Mouse (Mus musculus): ENCODE data around the gene Gna14.
A peak's percentile ranks its signal among the peaks of the same experiment; 100 is the strongest.

Gna14 gene

DNA sequence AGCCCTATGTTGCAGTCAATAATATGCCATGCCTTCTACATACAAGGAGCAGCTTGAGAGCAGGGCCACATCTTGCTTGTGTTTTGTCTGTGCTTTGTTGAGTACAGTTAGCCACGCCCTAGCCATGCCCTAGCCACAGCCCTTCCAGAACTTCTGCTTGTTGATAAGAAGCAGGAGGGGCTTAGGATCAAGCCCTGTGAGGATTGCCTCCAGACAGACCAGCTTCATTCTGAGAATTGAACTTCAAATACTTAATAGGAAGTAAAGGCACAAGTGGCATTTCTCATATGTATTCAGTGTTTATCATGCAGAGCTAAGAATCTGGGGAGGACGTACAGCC lies 75.5 kb downstream of the Gna14 start:
- no peak for DNase-seq (ENCODE audit: low read depth, low spot score)

DNA sequence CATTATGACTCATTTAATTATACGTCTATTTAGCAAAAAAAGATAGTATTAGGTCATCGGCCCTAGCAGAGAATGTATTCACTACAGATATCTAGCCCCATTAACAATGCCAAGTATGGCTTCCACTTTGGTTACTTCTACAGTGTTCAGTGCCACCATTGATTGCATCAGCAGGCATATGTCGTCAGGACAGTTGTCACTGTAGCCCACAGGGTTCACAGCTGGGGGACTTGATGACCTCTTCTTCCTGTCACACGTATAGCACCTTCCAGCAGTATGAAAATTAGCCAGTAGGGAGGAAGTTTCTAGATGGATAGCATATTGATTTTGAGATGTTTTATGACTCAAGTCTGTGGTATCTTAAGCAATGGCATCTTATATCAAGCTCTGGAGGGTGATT lies 78.6 kb downstream of the Gna14 start:
- DNase-seq (ENCODE audit: low read depth, low spot score) = no peak

DNA sequence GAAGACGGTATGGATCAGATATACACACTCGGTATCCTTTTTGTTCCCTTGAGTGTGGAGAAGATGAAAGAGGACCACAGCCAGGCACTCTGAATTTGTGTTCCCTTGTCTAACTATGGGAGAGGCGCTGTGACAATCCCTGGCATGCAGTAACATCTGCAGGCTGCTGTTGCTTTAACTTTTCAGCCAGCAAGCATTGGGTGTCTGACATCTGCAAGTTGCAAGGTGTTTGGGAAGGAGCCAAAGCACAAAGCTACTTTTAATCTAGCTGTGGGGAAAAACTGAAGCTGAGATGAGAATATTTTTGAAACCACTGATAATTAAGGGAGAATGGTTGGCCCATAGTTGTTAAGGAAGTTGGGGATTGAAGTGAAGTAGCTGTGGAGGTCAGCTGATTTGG lies 83.0 kb downstream of the Gna14 start:
- DNase-seq (ENCODE audit: low read depth, low spot score) = no peak

DNA sequence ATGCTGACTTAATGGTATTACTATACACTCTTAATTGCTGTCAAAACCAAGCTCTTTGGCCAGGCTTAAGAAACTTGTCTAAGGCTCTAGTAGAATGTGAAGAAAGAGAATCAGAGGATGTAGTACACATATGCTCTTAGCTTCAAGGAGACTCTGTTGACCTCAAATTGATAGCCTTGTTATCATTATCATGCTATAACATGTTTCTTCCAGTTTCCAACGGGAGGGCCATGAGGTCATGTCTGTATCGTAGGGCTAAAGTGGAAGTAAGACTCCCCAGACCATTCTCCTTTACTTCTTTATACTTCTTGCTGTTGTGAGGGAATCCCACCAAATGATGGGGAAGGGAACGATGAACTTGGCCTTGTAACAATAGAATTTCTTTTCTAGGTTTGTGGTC lies 85.0 kb downstream of the Gna14 start:
- DNase-seq (ENCODE audit: low read depth, low spot score) = no peak

DNA sequence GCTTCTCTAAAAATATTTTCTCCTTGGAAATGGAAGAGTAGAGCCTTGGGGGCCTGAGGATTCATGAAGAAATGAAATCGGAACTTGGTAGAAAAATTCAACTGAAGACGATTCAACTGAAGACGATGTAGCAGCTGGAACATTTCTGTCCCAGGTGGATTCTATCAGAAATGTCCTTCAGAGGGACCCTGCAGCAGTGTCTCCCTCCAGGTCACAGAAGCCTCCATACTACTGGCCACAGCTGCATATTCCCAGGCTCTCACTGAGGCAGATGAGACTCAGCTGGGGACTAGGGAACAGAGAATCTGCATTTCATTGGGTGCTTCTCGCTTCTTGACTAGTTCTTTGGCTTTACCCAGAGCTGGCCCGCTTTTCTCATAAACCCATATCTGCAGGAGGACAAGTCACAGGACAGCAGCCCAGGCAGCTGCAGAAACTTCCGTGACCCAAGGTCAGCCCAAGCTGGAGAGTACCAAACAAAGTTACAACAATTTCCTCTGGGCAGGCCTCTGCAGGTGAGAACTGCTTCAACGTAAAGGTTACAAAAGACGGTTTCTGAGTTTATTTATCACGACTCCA lies 90.8 kb downstream of the Gna14 start:
- no peak for DNase-seq (ENCODE audit: low read depth, low spot score)

DNA sequence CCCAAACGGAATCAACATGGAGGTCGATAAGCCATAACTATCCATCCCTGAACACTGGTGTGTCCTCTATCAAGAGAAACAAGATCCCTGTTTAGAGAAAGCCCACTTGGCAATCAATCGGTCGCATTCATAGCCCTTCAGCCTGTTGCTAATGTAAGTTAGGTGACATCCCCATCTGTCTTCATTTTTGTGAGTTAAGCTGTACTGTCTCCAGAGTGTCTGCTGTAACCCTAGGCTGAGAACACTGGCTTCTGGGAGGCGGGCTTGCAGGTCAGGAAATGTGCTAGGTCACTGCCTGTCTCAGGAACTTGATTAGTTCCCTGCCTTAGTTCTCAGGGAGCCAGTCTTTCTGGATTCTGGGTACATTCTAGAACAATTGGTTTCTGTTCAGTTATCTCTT lies 91.5 kb downstream of the Gna14 start:
- no peak for DNase-seq (ENCODE audit: low read depth, low spot score)

DNA sequence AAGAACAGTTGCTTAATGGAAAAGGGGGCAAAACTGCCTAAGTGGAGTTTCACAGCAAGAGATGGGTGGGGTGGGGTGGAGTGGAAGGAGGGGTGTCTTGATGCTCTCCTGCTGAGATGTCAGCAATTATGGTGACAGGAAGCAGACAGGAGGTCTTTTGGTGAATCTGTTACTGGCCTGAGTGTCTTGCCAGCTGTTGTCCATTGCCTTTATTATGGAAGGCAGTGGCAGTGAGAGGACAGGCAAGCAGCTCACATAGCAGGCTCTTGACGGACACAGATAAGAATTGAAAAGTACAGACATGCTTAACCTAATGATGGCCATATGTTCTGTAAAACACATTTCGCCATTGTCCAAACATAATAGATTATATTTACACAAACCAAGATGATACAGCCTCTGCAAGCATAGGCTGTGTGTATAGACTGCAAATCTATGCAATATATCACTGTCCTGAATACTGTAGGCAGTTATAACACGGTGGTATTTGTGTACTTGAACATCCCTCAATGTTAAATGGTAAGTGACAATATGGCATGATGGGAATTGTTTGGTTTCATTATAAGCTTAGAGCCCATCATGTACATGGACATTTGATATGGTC lies 92.8 kb downstream of the Gna14 start:
- DNase-seq (ENCODE audit: low read depth, low spot score) = no peak

DNA sequence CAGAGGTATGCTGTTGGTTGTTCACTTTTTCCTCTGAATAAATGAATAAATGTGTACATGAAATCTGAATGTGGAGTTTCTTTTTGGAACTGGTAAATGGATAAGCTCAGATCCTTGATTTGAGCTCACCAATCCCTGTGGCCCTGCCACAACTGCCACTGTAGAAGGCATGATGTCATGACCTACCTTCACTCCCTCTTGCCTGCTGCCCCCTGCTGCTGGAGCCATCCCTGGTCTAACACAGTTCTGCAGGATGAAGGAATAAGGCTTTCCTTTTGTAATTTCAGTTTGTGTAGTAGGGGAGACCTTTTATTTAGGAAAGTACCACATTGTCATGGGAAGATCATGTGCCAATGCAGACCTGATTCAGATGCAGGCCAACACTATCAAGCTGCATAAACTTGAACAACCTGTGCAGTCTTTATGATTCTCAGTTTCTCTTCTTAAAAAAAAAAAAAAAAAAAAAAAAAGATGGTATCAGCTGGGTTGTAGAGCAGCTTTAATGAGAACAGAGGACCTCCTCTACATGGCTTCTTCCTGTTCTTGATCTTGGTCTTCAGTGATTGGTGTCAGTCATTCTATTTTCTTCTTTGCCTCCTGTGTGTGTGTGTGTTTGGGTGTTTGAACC lies 93.8 kb downstream of the Gna14 start:
- no peak for DNase-seq (ENCODE audit: low read depth, low spot score)

DNA sequence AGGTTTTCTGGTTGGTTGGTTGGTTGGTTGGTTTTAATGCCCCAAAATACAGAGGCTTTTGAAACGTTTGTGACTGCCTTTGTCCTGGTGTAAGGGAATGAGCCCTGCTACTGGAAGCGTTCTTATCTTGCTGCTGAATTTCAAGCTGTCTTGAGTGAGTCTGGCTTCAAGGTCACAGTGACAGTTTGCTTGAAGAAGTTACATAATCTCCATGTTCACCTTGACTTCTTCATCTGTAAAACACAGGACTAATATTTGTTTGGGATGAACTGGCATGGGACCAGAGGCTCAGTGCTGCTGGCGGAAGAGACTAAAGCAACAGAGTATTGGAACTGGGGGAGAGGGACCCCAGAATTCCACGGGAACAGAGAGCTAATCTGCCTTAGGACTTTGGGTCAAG lies 94.4 kb downstream of the Gna14 start:
- DNase-seq (ENCODE audit: low read depth, low spot score) = no peak

DNA sequence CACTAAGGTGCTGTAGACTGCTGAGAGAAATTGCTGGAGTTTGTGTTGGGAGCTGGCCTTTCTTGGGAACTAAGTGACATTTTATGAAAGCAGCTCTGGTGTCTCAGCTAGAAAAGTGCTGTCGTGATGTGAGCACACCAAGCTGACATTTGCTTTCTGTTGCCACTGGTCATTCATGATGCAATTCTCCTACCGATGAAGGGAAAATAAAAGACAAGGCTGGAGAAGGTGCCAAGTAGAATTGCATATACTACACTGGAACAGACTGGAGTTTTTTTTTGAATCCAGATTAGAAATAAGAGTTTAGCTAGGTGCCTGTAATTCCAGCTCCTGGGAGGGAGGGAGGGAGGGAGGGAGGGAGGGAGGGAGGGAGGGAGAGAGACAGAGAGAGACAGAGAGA lies 98.7 kb downstream of the Gna14 start:
- no peak for DNase-seq (ENCODE audit: low read depth, low spot score)

DNA sequence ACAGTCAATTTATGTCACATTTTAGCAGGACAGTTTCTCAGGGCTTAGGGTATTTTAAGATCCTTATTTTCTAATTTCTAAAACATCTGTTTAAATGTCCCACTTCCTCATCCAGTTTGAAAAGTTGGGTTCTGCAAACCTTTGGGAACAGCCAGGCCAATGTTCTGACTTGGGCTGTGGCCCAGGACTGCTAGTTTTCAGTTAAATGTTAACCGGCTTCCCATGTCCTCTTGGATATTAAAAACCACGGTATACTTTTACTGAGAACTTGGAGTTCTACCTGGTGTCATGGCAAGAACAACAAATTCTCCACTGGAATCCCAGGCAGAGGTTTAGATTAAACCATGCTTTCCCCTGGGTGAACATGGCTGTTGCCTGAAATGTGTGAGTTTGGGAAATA lies 102.9 kb downstream of the Gna14 start:
- peak; percentile 30 for DNase-seq (ENCODE audit: low read depth, low spot score)

DNA sequence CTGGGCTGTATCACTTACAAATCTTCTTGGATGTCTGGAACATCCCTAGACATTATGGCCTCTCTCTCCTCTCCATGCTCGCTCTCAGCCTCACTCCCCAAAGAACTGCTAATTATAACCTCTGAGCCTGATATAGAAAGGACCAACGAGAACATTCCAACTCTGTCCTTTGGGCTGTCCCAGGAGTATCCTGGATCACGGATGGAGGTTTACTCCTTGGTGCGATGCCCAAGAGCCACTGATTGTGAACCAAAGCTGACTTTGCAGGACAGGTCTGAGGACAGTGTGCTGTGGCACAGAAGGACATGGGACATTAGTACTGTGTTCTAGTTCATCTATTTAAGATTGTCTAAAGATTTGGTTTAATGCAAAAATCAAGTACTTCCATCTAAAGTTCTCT lies 108.1 kb downstream of the Gna14 start:
- no peak for DNase-seq (ENCODE audit: low read depth, low spot score)

DNA sequence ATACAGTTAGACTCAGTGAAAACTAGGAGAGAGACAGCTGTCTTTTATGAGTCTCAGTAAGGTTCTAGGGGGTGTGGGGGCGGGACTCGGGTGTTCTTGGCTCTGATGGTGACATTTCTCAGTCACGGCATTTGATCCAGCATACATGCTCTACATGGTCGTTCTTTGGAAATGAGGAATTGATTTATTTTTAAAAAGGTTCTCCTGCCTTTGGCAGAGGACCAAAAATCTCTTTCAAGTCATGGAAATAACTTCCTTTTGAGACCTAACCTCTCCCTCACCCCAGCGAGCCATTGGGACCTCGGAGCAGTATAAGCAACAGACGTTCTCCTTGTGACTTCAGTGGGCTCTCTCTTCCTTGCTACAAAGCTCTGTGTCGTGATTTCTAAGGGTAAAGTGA lies 121.4 kb downstream of the Gna14 start:
- peak; percentile 25 for DNase-seq (ENCODE audit: low read depth, low spot score)

DNA sequence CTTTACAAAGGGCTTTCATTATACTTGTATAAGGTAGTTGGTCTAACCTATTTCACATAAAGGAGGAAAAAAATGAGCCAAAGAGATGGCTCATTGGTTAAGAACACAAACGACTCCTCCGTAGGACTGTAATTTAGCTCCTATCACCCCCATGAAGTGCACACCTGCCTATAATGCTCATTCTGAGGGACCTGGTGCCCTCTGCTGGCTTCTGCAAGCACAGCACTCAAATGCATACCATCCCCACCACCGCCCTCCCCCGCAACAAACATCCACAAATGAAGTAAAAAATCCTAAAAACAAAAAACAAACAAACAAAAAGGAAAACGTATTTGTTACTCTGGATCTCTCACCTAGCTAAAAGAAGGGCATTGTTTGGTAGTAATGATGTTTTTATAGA lies 122.4 kb downstream of the Gna14 start:
- peak; percentile 4 for DNase-seq (ENCODE audit: low read depth, low spot score)

DNA sequence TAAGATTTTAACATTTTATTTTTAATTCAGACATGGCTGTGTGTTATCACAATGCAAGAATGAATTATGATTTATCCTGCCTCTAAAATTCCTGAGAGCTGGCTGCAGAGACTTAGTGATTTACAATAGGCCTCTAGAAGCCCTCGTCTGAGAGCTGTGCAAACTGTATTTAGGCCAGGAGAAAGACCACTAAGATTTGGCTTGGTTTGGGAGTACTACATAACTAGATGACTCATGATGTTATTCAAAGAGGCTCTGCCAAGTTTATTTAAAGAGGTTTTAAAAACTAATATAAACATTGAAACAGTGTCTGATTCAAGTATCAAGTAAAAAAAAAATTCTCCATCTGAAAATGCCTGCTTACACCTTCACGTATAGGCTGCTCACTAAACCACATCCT lies 123.0 kb downstream of the Gna14 start:
- no peak for DNase-seq (ENCODE audit: low read depth, low spot score)

DNA sequence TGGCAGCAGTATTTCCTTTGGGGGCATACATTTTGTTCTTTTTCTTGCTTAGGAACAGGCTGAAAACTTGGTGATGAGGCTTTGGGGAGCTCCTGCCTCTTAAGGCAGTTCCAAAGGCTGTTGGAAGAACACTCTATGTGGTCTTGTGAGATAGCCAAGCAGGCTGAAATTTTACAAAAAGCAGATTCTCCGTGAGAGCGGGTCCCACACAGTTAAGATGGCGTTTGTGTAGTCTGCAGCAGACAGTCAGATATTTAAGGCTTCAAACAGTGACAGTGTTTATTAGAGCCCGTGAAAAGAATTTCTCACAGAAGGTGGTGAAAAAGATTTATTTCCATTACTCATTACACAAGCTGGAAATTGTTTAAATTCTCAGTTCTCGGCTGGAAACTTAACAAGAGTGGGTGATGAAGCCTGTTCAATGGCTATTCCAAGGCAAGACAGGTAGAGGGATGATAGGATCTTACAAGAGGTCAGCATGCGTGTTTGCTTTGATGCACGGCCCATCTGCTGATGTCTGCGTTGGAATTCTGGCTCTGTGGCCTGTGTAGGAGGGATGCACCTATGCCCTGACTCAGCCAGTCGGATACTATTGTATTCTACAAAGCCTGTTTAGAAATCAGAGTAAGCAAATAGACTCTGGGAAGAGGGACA lies 123.8 kb downstream of the Gna14 start:
- no peak for DNase-seq (ENCODE audit: low read depth, low spot score)

DNA sequence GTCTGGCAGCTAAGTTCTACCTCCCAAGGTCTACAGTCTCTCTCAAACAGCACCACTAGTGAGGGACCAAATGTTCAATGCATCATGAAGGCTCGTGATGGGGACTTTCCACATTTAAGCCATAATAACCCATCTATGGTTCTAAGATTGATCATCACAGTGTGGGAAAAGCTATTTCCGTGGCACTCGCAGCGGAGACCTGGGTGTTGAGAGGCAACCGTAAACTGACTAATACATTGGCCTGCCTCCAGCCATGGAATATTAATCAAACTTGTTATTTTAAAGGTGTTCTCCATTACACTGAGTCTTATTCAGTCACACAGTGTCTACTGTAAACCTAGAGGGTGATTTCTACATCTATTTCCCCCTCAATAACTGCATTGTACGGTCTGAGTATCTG lies 127.1 kb downstream of the Gna14 start:
- DNase-seq (ENCODE audit: low read depth, low spot score) = no peak

DNA sequence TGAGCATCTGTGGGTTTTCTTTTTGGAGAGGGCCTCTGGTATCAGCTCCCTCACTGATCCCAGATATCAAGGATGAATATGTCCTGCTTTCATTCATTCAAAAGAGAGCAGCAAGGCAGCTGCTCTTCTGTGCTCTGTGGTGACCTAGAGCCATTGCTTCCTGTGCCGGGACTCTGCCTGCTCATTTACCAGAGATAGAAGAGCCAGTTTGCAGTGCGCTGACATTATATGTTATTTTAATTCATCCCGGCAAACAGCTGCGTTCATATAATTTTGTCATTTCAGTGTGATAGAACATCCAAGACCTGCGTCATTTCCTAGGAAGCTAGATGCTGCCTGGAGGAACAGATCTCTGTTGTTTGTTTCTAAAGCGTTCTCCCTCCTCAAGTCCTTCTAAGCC lies 141.2 kb downstream of the Gna14 start:
- no peak for DNase-seq (ENCODE audit: low read depth, low spot score)

DNA sequence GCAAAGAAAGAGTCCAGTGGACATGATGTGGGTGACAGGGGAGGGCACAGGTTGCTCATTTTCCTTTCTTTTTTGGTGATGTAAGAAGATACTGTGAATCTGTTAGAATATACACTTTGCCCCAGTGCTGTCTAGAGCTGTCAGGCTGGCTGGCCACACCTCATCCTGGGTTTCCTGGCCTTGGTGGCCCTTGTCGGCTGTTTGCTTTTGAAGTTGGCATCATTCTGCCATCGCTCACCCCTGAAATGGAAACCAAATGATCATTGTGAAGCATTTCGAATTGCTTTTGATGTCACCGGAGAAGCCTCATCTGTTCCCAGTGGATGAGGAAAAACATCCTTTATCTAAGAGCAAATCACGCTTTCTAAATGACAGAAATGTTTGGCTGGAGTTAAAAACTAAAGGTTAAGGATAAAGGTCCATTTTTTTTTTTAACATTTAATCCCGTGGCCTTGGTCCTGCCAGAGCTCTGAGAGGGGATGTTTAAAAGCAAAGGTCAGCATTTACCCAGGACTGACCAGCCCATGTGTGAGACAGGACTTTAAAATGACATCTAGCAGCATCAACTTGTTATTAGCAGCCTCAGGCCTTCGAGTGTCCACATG lies 144.2 kb downstream of the Gna14 start:
- DNase-seq (ENCODE audit: low read depth, low spot score) = no peak

DNA sequence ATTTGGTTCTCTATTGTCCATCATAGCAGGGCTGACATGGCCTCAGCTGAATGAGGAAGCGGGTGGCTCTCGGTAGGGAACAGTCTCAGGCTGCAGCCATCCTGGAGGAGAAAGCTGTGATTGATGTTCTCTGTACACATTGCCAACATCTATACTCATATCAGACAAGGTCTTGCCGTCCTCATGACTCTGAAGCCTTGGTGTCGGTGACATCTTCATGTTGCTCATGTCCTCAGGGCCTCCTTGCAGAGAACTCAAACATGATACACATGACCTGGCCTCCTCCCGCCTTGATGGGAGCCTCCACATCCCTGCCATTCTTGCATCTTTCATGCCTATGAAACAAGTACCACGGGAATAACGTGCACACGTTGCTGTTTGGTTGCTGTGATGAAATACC lies 144.9 kb downstream of the Gna14 start:
- no peak for DNase-seq (ENCODE audit: low read depth, low spot score)

DNA sequence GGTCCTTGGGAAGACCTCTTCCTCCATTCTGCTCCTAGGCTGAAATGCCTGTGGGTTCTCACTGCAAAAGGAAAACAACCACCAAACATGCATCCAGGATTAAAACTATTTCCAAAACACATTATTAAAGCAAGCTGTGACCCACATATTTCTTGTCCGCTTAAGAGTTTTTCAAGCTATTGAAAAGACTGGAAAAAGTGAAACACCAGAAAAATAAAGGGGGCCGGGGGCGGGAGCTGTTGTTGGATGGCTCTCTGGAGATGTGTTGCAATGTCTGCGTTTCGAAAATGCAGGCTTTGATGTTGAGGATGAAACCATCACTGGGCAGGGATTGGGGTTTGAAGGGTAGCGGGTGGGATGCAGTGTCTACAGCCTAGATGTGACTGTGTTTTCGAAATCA lies 149.0 kb downstream of the Gna14 start:
- DNase-seq (ENCODE audit: low read depth, low spot score) = no peak

DNA sequence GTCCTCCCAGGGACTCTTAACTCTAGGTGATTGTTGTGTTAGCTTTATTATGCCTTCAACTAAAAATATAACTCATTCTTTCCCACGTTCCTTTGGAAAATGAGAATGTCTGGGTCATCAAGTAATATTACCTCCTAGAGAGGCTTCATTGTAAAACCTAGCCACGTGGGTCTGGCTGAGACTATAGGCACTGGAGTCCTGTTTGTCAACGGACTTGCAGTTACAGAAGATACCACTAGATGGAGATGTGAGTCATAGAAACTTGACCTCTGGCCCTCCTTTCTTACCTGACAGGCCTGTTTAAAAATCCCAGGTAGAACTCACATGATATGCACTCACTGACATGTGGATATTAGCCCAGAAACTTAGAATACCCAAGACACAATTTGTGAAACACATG lies 149.8 kb downstream of the Gna14 start:
- no peak for DNase-seq (ENCODE audit: low read depth, low spot score)
